Mouse (Mus musculus) retina, postnatal 1 day (tissue): ENCODE data around the gene Krt73.

Experiments used
- DNase-seq: peaks from one replicate; pipeline ENCODE4 v3.0.0-alpha.2; 2012

Gene Krt73

DNA sequence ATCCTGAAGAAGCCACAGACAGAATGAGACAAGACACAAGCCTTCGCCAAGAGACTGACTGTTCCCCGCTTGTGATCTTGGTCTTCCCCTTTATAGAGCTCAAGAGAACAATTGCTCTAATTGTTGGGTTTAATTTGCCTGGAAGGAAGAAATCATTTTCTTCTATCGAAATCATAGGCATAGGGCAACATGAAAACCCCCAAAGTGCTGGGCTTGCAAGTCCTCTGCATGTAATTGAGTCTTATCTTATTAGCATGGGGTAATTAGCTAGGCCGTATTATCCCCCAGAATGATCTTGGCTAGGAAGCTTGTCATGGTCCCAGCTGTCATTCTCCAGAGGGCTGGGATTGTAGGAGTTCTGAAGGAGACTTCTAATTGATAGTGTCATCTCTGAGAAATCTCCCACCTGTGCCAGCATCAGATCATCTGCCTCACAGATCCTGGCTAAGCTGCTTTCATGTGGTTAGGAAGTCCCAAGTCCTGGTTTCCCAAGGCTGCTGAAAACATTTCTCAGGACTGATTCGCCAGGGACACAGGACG is at the start of gene Krt73:
Gene Krt73 (minus strand): TSS at position 51 of the 540 bp plus-strand sequence.
- peak; percentile 92 for DNase-seq

DNA sequence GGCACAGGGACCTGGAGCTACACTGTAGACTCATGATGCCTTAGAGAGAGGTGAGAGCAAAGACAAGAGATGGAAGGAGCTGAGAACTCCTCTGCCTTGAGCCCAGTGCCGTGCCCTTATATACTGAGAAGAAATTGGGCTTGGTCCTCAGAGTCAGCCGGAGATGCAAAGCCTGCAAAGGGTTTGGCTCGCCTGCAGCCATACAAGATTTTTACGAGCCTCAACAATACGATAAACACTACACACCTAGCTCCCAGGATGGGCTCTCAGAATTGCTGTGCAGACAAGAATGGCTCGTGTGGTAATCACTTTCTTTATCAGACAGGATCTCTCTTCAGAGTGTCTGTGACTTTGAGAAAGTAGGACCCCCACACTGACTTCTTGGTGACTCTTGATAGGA is 48.5 kb upstream of the Krt73 start, which contains the start of gene Krt1:
Gene Krt1 (minus strand): TSS at position 101 of the 400 bp plus-strand sequence.
- DNase-seq, result no peak

DNA sequence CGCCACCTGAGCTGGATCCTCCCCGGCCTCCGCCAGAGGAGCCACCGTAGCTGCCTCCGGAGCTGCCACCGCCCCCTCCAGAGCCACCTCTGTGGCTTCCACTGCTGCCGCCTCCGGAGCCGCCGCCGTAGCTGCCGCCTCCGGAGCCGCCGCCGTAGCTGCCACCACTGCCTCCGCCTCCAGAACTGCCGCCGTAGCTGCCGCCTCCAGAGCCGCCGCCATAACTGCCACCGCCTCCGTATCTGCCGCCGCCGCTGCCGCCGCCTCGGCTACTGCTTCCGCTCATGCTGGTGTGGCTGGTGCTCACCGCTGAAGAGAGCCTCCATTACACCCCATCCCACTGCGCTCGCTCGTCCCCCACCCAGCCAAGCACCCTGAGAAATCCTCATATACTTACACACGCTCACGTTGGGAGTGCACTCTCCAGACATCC is 43.8 kb upstream of the Krt73 start:
- peak; percentile 72 for DNase-seq

DNA sequence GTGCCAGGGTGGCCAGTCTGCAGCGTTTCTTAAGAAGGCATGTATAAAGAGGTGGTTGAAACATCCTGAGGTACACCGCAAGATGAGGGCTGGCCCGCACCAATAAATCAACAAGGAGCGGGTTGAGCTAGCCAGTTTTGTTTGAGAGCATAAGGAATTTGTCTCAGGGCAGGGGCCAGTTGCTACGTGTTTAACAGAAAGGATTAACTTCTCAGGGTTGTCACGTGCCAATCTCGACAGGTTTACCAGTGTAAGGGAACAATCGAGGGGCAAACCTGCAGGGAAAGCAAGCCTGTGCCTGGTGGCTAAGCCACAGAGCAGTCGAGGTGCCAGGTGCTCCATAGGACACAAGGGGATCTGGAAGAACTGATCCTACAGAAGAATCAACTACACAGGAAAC is 41.0 kb upstream of the Krt73 start:
- no peak for DNase-seq

DNA sequence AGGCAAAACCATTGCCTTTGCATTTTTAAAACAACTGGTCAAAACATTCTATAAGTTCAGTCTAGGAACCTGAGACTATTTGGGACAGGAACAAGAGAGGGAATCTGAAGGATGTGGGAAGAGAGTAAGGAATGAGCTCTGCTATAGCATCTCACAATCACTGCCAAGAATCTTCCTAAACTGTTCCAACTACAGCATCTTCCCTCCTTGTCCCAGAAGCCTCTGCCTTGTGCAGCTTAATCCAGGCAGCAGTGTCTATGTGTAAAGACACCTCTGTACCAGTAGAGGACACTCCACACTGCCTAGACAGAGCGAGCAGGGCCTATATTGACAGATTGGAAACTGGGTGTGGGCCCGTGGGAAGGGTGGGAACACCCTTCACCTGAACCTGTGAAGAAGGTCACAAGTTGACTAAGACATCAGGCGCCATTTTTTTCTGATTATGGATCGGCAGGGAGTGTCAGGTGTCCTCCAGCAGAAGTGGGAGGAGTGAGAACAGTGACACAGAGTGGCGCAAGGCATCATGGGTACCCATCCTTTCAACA is 32.7 kb upstream of the Krt73 start:
- no peak for DNase-seq

DNA sequence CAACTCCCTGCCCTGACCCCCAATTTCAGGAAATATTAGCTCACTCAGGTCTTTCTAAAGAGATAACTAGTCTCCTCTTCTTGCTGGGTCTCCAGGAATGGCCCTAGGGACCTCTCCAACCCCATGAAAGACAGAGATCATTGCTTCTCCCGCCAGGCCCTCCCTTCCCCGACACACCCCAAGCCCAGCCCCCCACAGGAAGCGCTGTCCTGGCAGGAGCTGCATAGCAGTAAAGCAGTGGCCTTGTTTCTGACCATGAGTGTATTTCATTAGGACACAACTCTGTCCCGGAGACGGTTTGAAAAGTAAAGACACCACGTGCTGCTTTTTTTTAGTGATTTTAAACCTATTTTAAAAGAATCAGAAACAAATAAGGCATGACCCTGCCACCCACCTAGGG is 31.0 kb upstream of the Krt73 start:
- no peak for DNase-seq

DNA sequence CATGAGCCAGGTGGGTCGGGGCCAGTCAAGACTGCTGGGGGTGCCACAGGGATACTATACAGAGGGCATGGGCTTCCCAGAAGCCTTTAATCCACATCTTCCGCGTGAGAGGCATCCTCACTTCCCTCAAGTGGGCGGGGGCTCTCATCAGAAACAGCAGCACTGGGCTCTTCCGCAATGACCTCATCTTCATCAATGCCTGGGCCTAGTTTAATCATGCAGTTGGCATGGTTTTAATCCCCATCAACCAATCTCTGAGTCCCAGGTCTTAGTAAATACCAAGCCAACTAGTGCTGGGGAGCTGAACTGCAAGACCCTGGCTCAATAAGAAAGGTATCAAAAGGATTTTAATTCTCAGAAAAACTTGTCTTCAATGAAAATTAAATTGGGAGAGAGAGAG is 27.3 kb upstream of the Krt73 start:
- DNase-seq, result peak; percentile 62

DNA sequence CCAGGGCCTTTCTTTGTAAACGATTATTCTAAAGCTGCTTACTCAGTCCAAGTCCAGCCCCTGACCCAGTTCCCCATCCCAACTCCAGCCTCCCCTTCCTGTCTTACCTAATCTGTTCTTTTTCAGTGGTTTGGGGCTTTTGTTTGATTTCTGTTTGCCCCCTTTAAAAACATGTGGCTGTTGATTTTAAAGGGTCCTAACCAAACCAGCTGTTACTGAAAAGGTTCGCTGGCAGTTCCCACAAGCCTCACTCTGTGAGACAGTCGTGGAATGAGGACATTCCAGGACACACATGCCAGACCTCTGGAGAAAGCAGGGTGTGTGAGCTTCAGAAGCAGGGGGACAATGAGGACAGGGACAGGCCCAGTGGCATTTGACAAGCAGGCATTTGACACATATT is 19.6 kb upstream of the Krt73 start:
- DNase-seq, result peak; percentile 71

DNA sequence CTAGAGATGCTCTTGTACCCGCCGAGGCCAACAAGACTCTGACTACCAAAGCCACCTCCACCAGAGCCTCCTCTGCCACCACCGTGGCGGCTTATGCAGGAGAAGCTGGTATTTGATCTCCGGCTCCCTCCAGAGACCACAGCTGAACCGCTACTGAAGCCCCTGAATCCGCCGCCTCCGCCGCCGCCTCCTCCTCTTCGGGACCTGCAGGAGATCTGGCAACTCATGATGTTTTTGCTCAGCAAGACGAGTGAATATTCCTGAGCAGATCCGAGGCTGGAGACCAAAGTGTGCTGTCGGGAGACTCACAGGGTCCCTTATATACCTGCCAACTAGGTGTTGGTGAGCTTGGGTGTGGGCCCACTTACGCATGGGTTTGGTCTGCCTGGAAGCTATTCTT is 15.7 kb upstream of the Krt73 start, which contains the start of gene Krt2:
Gene Krt2 (minus strand): TSS at position 295 of the 400 bp plus-strand sequence.
- no peak for DNase-seq

DNA sequence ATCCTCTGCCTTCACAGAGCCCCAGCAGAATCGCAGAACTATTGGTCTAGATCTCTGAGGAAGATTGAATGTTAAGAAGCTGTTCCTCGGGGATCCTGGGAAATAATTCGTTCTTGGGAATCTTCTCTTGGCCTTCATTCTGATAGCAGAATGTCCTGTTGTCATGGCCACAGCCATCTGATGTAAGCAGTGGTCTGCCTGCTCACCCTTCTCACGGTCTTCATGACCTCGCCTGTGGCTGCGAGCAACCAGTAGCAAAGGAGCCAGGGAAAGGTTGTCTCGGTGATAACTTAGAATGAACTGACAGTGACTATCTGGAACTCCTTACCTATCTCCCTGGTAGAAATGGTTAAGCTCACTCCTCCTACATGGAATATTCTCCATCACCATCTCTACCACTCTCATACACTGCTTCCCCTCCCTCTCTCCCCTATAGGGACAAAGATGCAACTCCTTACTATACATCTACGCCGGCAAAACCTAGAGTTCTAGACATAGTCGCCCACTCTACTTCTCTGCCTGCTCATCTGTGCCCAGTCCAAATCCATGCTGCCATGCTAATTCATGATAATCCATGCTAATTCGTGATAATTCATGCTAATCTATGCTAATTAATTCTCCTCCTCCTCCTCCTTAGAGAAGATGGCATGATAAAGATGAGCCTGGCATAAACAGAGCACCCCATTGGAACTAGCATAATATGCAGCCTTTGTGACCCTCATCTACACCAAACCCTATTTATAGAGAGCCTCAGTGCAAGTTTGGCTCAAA is 1.1 kb upstream of the Krt73 start:
- peak; percentile 51 for DNase-seq

DNA sequence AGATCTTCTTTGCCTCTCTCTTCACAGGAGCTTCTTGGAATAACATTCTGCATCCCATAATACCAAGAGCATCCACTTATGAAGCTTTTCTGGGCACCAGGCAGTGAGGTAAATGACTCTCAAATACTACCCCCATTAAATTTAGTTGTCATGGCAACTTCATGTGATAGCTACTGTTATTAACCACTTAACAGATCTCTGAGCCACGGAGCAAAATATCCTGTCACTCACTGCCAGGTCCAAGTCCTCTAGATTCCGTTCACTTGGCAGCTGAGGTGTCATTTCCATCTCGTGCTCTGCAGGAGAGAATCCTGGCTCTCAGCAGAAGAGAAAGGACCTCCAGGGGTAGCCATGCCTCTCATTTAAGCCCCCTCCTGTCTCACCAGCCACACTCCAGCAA is 11.3 kb downstream of the Krt73 start:
- no peak for DNase-seq

DNA sequence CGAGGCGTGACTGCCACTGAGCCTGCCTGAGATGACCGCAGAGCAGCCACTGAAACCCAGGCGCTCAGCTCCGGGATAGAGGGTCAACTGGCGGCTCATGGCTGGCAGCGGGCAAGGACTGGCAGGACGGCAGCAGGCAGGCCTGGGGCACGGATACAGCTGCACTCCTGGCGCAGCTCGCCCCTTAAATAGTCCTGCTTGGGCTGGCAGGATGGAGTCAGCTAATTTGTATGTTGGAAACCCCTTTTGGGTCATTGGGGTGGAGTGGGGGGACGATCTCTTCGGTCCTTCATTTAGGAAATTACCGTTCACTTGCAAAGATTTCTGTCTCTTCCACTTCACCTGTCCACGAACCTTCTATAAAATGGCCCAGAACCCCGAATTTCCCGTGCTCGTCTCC is 15.8 kb downstream of the Krt73 start, which contains the start of gene Krt72:
Gene Krt72 (minus strand): TSS at position 101 of the 400 bp plus-strand sequence.
- no peak for DNase-seq

DNA sequence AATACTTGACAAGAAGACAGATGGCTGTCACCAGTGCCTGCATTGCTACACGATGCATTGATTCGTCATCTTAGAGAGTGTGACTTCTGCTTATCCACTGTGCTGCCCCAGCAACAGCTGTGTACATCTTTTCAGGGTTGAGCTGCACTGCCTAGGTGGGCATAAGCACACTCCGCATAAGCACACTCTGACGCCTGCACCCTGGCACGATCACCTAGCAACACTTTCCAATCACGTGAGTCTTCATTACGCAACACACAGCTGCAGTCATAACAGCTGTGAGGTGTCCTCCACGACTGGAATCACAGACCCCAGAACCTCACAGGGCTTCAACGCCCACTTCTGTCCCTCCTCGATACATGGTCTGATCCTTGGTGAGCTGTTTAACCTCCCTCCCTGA is 28.7 kb downstream of the Krt73 start:
- DNase-seq, result no peak

DNA sequence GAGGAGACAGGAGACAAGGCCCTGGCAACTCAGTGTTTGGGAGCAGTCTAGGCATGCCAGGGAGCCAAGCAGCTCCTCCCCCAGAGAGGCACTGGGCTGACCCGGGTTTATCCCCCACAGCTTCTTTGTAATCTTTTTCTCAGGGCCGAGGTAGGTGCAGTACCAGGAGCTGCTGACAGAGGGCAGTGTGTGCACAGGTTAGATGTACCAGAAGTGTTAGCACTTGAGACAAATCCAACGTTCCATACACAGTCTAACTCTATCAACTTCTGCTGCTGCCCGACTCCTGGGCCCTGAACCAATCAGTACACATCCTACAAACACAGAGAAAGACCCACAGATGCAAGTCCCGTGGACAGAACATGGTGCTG is 29.4 kb downstream of the Krt73 start:
- DNase-seq, result peak; percentile 91

DNA sequence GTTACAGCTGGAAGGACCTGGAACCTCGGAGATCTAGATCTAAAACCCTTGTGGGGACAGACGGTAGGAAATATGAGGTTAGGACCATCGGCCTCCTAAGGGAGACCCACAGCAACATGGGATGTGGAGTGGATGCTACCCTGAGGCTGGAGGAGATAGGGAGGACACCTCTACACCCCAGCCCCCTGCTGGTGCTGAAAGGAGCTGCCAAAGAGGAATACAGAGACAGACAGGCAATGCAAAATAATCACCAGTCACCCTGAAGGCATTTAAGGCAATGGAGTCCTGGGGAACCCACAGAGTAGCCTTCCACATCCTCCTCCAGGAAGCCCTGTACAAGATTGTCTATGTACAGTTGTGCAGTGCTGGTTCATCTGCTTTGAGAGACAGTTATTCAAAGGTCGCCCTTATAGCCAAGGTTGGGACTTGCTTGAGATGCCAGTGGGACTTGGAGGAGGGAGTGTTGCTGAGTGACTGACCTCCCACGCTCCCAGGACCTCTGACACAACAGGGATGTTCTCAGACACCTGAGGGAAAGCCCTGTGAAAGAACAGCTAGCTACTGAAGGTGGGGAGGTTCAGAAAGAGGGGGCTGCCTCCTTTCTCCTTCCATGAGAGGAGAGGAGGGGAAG is 30.0 kb downstream of the Krt73 start:
- peak; percentile 54 for DNase-seq

DNA sequence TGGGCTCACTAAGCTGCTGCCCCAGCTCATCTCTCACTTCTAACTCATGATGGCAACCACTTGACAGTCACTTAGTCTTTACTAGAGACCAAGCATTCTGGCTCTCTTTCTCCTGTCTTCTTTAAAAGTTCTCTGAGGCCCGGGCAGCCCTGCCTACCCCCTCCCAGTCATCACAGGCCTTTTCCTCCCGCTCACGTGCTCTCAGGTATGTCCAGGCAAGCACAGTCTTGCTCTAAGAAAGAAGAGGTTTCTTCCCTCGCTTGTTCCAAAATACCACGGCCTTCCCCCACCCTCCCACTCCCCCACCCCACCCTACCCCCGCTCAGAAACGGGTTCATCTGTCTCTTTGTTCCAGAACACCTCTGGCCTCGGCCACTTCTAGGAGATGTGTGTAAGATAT is 31.9 kb downstream of the Krt73 start:
- DNase-seq, result no peak
